Comparison of ENCODE assay signal across 15 mouse cellular contexts in the genomic region with DNA sequence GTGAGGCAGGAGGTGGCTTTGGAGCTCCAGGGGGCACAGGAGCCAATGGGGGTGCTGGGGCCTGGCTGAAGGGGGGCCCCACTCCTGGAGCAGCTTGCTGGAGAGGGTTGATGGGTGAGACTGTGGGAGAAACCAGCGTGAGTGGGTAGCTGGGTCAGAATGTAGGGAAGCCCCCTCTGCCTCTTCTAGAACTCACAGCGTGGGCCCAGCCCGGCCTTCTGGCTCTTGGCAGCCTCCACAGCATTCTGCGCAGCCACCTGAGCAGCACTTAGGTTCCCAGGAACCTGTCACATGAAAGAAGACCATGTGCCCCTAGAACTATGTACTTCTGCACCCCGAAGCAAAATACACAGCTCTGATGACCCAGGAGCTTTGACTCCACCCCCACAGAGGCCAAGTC.
"Had no signal": no experiment of that assay in that cellular context is flagged by ENCODE, and none has a peak within 500 bp of the region (broad histone marks: within the 10 kb centered on the region; RNA-seq: fewer than 3 reads in every experiment).

No protein-coding gene starts in this region.

- DNase-seq: lung, adult 18-20 months; lung, embryonic 14.5 days; lung, postnatal 10 days; lung, postnatal 4 days; right cerebral cortex, postnatal 14 days; thymus, adult 2 months; thymus, postnatal 25 days; thymus, postnatal 4 days had no signal

- H3K27ac ChIP-seq: midbrain, embryonic 13.5 days; midbrain, embryonic 15.5 days; neural tube, embryonic 12.5 days; stomach, embryonic 15.5 days; stomach, postnatal 0 days had no signal

- H3K4me3 ChIP-seq: megakaryocyte, embryonic 14.5 days; midbrain, embryonic 13.5 days; midbrain, embryonic 15.5 days; neural tube, embryonic 12.5 days; stomach, embryonic 15.5 days had no signal

- H3K9ac ChIP-seq: lung, embryonic 14.5 days; midbrain, embryonic 13.5 days; midbrain, embryonic 15.5 days; neural tube, embryonic 12.5 days; stomach, embryonic 15.5 days had no signal

- H3K4me2 ChIP-seq: lung, embryonic 14.5 days; midbrain, embryonic 11.5 days; midbrain, embryonic 13.5 days; midbrain, embryonic 15.5 days; neural tube, embryonic 12.5 days; stomach, embryonic 15.5 days had no signal

- ATAC-seq: midbrain, embryonic 13.5 days; midbrain, embryonic 15.5 days had no signal

- H3K9me3 ChIP-seq: megakaryocyte, embryonic 14.5 days; midbrain, embryonic 13.5 days; midbrain, embryonic 15.5 days; neural tube, embryonic 12.5 days; stomach, embryonic 15.5 days had no signal

- H3K4me1 ChIP-seq: stomach, embryonic 15.5 days had no signal

- H3K27me3 ChIP-seq: megakaryocyte, embryonic 14.5 days; midbrain, embryonic 13.5 days; midbrain, embryonic 15.5 days; neural tube, embryonic 12.5 days; stomach, embryonic 15.5 days had no signal
